Mouse (Mus musculus) mesoderm, embryonic 11.5 days (tissue): ENCODE results near the gene Frem2.

Experiments used
- DNase-seq: peaks from one replicate; pipeline ENCODE4 v3.0.0-alpha.2; 2012; ENCODE audit warnings: low read depth, low spot score

Frem2 gene

GRCm38 (mm10) chr3:53469650-53470049 lies 187.5 kb downstream of the Frem2 start:
- DNase-seq = no peak

- no peak for DNase-seq
These were observed 189.8 kb downstream of the Frem2 start for GRCm38 (mm10) chr3:53467356-53467755.

GRCm38 (mm10) chr3:53466481-53466880 lies 190.7 kb downstream of the Frem2 start:
- DNase-seq = peak; percentile 40

- DNase-seq = no peak
These were observed 191.8 kb downstream of the Frem2 start for GRCm38 (mm10) chr3:53465330-53465729.

- DNase-seq = peak; percentile 34
These were observed 192.9 kb downstream of the Frem2 start for GRCm38 (mm10) chr3:53464146-53464698.
